Mouse (Mus musculus) heart, embryonic 16.5 days (tissue): ENCODE data around the gene Grtp1. TPM values are rescaled to one million over a fixed set of nuclear protein-coding genes. Genes with fewer than 3 reads are reported as not detected.

Source experiments
- ATAC-seq: fragments of 200-750 bp; cut with Nextera tagmentation; replicated peaks from 2 replicates; pipeline ENCODE4 v1.8.0; 2017; ENCODE audit warnings: moderate number of reproducible peaks; ENCODE audit not compliant: insufficient read depth, low FRiP score; ENCODE audit errors: extremely low read depth
- H3K27ac ChIP-seq: fragments of 300-500 bp; sonication (generic); 2 replicates; pipeline ENCODE4 v1.5.1; 2014; ENCODE audit warnings: mild to moderate bottlenecking, low read length, control low read depth, moderate library complexity
- H3K27me3 ChIP-seq: fragments of 300-500 bp; sonication (generic); 2 replicates; pipeline ENCODE4 v1.6.1; 2014; ENCODE audit warnings: low read length, mixed read lengths; ENCODE audit not compliant: control insufficient read depth, insufficient read depth
- H3K36me3 ChIP-seq: fragments of 300-500 bp; sonication (generic); 2 replicates; pipeline ENCODE4 v1.6.1; 2014; ENCODE audit not compliant: control insufficient read depth, insufficient read depth
- H3K4me1 ChIP-seq: fragments of 300-500 bp; sonication (generic); 2 replicates; pipeline ENCODE4 v1.6.1; 2014; ENCODE audit warnings: low read length, mixed read lengths; ENCODE audit not compliant: control insufficient read depth, insufficient read depth
- H3K4me2 ChIP-seq: fragments of 300-500 bp; sonication (generic); 2 replicates; pipeline ENCODE4 v1.6.1; 2014; ENCODE audit warnings: low read depth, mild to moderate bottlenecking, control low read depth, low read length
- H3K4me3 ChIP-seq: fragments of 300-500 bp; sonication (generic); 2 replicates; pipeline ENCODE4 v1.5.1; 2014; ENCODE audit warnings: mild to moderate bottlenecking, control low read depth, low read length
- H3K9ac ChIP-seq: fragments of 300-500 bp; sonication (generic); 2 replicates; pipeline ENCODE4 v1.6.1; 2014; ENCODE audit warnings: low read length, control low read depth
- H3K9me3 ChIP-seq: fragments of 300-500 bp; sonication (generic); replicated peaks from 2 replicates; pipeline ENCODE4 v1.6.1; 2016; ENCODE audit warnings: low read length; ENCODE audit not compliant: control insufficient read depth
- WGBS: fragments of 180-500 bp; shearing (Covaris S2); extraction: QIAGEN DNeasy Blood & Tissue Kit; methylation state at CpG from one replicate; pipeline ENCODE4 v1.1.7; 2014; 5-methylcytosine and 5-hydroxymethylcytosine counted together
- polyA plus RNA-seq: library from polyadenylated mRNA; unstranded; fragments of >200 nt; fragmentation: Nextera tagmentation; extraction: Ambion mirVana; gene quantifications from 2 replicates; pipeline ENCODE4 v1.2.1, GENCODE M21; 2015

Grtp1 gene
- polyA plus RNA-seq, 1 experiment from 2014 or later: 11.0 TPM

DNA sequence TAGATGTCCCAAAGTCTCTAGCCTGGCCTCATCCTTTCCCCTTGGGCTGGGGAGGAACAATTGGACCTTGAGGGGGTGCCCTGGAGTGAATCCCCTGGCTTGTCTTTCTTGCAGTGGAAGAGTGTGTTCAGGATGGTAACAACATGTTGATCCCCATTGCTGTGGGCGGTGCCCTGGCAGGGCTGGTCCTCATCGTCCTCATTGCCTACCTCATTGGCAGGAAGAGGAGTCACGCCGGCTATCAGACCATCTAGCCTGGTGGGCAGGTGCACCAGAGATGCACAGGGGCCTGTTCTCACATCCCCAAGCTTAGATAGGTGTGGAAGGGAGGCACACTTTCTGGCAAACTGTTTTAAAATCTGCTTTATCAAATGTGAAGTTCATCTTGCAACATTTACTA, 26.1 kb downstream of the Grtp1 start:
- Histone ChIP-seq H3K4me1 (peaks cover 8% of the 10 kb centered on the region), H3K9ac (no peak overlapping the region), H3K27me3 (no peaks in the 10 kb centered on the region), H3K9me3 (no peaks in the 10 kb centered on the region), H3K4me2 (no peak overlapping the region), H3K27ac (no peak overlapping the region), H3K4me3 (no peak overlapping the region), H3K36me3 (peaks cover 36% of the 10 kb centered on the region)
- 78% methylated on average over 4 of the region's 4 CpGs for WGBS
- no peak for ATAC-seq

- Histone ChIP-seq H3K27ac (peak overlapping the region; percentile 83), H3K9me3 (no peaks in the 10 kb centered on the region), H3K4me2 (peak overlapping the region; percentile 14), H3K9ac (no peak overlapping the region), H3K4me1 (peaks cover 12% of the 10 kb centered on the region), H3K4me3 (no peak overlapping the region), H3K36me3 (peaks cover 41% of the 10 kb centered on the region), H3K27me3 (no peaks in the 10 kb centered on the region)
- ATAC-seq: peak; percentile 74
- 19% methylated on average over 1 of the region's 1 CpGs for WGBS
Measured at GRCm38 (mm10) chr8:13170510-13170909, 29.9 kb downstream of the Grtp1 start.

- Histone ChIP-seq H3K27ac (no peak overlapping the region), H3K4me2 (no peak overlapping the region), H3K4me3 (no peak overlapping the region), H3K9ac (no peak overlapping the region), H3K9me3 (no peaks in the 10 kb centered on the region), H3K36me3 (peaks cover 15% of the 10 kb centered on the region), H3K27me3 (no peaks in the 10 kb centered on the region), H3K4me1 (peaks cover 24% of the 10 kb centered on the region)
- WGBS: 80% methylated on average over 5 of the region's 5 CpGs
- ATAC-seq: no peak
Measured at GRCm38 (mm10) chr8:13164361-13164760, 36.1 kb downstream of the Grtp1 start.

- Histone ChIP-seq H3K27me3 (no peaks in the 10 kb centered on the region), H3K36me3 (peaks cover 15% of the 10 kb centered on the region), H3K9ac (no peak overlapping the region), H3K4me2 (no peak overlapping the region), H3K4me1 (peaks cover 21% of the 10 kb centered on the region), H3K27ac (no peak overlapping the region), H3K4me3 (no peak overlapping the region), H3K9me3 (no peaks in the 10 kb centered on the region)
- no peak for ATAC-seq
- 37% methylated on average over 1 of the region's 1 CpGs for WGBS
Measured at GRCm38 (mm10) chr8:13163563-13163962, 36.9 kb downstream of the Grtp1 start.

DNA sequence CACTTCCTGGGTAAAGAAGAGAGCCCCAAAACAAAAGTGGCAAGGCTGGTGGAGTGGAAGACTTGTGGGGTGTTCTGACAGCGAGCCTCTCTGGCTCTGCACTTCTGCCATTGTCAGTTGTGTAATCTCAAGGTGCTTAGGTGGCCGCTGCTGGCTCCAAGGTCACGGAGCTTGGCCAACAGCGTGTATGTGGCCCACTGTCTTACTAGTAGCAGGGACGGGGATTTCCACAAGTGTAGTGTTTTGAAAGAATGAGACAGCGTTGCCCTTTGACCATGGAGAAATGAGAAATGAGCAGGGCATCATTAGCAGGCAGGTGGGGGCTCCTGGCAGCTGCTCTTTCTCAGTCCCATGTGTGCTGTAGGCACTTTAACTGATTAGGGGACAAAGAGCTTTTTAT, 38.3 kb downstream of the Grtp1 start:
- Histone ChIP-seq H3K27me3 (no peaks in the 10 kb centered on the region), H3K36me3 (peaks cover 4% of the 10 kb centered on the region; the same call in 1 of the 2 replicates), H3K27ac (no peak overlapping the region), H3K4me2 (no peak overlapping the region), H3K4me1 (peaks cover 23% of the 10 kb centered on the region), H3K9ac (no peak overlapping the region), H3K9me3 (no peaks in the 10 kb centered on the region), H3K4me3 (no peak overlapping the region)
- 74% methylated on average over 6 of the region's 6 CpGs for WGBS
- ATAC-seq: no peak

DNA sequence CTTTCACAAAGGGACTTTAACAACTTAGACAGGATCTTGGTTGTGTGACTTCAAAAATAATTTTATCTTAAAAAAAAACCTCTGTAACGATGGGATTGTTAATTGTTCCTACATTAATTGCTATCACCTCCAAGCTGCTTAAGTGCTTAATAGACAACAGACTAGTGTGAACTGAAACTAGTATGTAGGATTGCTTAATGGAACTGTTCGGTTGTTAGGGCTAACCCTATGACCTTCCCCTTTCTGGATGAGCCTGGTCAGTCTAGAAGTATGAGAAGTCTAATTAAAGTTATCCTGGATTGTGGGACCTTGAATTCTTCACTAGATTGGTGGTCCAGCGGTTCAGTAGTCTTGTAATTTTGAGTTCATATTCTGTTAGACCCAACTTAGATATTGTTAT, 39.7 kb downstream of the Grtp1 start:
- H3K9me3 ChIP-seq: no peaks in the 10 kb centered on the region
- H3K4me1 ChIP-seq: peaks cover 23% of the 10 kb centered on the region
- WGBS: 77% methylated on average over 3 of the region's 3 CpGs
- peak overlapping the region; percentile 84 for H3K4me2 ChIP-seq
- ATAC-seq: no peak
- H3K9ac ChIP-seq: peak overlapping the region; percentile 97
- no peaks in the 10 kb centered on the region for H3K27me3 ChIP-seq
- H3K4me3 ChIP-seq: peak overlapping the region; percentile 95; the same call in 1 of the 2 replicates
- H3K36me3 ChIP-seq: no peaks in the 10 kb centered on the region
- H3K27ac ChIP-seq: no peak overlapping the region

DNA sequence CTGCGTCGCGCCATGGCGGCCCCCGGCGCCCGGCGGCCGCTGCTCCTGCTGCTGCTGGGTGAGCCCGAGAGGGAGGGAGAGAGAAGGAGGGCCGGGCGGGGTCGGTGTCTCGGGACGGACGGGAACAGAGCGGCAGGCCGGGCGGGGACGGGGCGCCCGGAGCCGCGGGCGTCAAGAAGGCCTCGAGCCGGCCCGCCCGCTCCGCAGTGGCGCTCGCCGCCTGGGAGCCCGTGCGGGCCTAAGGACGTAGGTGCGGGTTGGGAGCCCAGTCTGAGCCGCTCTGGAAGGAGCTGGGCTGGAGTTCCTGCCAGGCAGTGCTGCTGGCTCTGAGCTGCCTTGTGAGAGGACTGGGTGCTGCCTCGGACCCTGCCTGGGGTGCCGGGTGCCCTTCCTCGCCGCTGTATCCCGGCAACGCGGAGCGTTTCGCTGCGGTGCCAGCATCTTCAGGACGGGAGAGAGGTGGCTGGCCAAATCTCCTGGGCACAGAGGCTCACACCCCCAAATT, 41.0 kb downstream of the Grtp1 start:
- Histone ChIP-seq H3K27ac (peak overlapping the region; percentile 71), H3K4me3 (peak overlapping the region; percentile 95), H3K36me3 (no peaks in the 10 kb centered on the region), H3K27me3 (no peaks in the 10 kb centered on the region), H3K9ac (peak overlapping the region; percentile 97), H3K4me2 (peak overlapping the region; percentile 84), H3K4me1 (peaks cover 23% of the 10 kb centered on the region), H3K9me3 (no peaks in the 10 kb centered on the region)
- 1% methylated on average over 47 of the region's 49 CpGs for WGBS
- peak; percentile 51 for ATAC-seq

DNA sequence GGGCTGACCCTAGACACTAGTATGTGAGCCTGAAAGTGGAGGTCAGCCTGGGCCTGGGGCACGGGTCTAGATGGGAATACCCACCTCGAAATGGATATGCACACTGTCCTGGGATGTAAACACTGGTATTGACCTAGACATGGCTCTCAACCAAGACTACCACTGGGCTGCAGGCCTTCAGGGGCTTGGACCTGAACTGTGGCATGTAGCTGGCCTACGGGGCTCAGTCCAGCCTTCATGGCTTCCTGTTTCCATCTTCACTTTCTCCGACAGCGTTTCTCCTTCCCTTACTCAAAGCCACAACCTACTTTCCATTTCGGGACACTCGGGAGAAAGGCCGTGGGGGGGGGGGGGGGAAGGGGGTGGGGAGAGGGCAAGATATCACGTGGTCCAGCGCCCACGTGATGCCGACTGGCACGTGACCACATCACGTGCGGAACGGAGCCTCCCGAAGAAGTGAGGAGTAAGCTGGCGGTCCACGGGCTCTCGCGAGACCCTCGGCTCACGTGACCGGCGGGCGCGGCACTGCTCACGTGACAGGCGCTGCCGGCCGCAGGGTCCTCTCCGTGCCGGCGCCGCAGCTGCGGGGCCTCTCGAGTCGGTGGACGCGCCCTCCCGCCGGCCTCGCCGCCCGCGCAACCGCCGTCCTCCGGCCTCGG, 41.6 kb downstream of the Grtp1 start, which contains the start of gene Lamp1:
Gene Lamp1 (plus strand): TSS at position 444 of the 659 bp plus-strand sequence.
- Histone ChIP-seq H3K9me3 (no peaks in the 10 kb centered on the region), H3K4me2 (peak within 1 kb of the TSS; percentile 84), H3K4me1 (peaks cover 23% of the 10 kb centered on the region), H3K27me3 (no peaks in the 10 kb centered on the region), H3K4me3 (peak within 1 kb of the TSS; percentile 95), H3K36me3 (peaks cover 3% of the 10 kb centered on the region; the same call in 1 of the 2 replicates), H3K9ac (peak within 1 kb of the TSS; percentile 97), H3K27ac (peak within 1 kb of the TSS; percentile 89)
- peak; percentile 94 for ATAC-seq
- WGBS: 1% methylated on average over 50 of the region's 50 CpGs

DNA sequence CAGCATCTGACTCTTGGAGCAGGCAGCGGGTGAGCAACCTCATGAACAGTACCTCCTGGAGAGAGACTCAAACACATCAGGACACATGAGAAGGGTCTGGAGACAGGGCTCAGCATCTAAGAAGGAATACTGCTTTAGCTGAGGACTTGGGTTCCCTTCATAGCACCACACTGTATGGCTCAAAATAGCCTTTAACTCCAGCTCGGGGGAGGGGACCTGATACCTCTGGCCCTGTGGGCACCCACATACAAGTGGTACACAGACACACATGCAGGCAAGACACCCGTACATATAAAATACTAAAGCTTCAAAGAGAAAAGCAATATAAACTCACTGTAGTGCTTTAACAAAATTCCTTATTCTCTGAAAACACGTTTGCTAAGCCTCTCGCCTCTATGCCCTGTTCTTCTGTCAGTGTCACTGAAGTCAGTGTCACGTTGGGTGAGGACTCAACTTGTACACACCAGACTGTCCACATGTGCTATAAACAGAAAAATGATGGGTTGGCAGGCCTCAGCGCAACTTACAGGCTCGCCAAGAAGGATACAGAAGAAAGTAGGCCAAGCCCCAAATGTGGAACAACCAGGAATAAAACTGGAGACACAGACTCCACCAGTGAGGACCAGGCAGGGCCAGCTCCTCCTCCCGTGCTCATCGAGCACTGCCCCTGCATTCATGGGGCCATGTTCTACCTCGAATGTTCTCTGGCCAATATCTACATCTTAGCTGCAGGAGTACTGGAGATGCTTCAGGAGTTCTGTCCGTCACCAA, 43.9 kb downstream of the Grtp1 start:
- ATAC-seq: no peak
- H3K4me1 ChIP-seq: peaks cover 17% of the 10 kb centered on the region
- no peaks in the 10 kb centered on the region for H3K9me3 ChIP-seq
- WGBS: 62% methylated on average over 12 of the region's 12 CpGs
- H3K27me3 ChIP-seq: no peaks in the 10 kb centered on the region
- no peak overlapping the region for H3K4me2 ChIP-seq
- H3K4me3 ChIP-seq: no peak overlapping the region
- H3K9ac ChIP-seq: no peak overlapping the region
- H3K36me3 ChIP-seq: peaks cover 3% of the 10 kb centered on the region; the same call in 1 of the 2 replicates
- no peak overlapping the region for H3K27ac ChIP-seq
